Mouse (Mus musculus) megakaryocyte, embryonic 14.5 days (primary cell): ENCODE results near the gene Igf2bp1.

Experiments used
- FLI1 ChIP-seq: IDR thresholded peaks from 2 replicates; pipeline ENCODE4 v1.6.1; 2012; ENCODE audit warnings: low read length, inconsistent platforms, mixed read lengths
- GATA1 ChIP-seq: IDR thresholded peaks from 3 replicates; pipeline ENCODE4 v1.6.1; 2012; ENCODE audit warnings: mixed read lengths, low read length, inconsistent platforms, borderline replicate concordance

DNA sequence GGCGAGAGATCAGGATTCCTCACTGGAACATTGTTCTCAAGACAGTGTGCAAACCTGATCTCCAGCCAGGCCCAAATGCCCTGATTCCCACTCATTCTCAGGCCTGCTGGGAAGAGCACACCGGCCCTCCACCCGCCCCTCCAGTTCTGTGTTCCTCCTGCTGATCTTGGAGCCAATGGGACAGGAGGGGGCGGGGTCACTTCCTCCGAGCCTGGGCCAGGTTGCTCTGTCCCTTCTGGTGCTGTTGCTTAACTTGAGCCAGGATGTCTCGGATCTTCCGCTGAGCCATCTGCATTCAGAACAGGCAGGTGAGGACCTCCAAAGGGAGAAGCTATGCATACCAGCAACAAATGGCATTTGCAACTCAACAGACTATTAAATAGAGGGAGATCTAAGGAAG lies 42.4 kb downstream of the Igf2bp1 start:
- no peak for TF ChIP-seq GATA1
- TF ChIP-seq FLI1: no peak
